Mouse (Mus musculus): ENCODE measurements at regions not wholly inside any gene's neighbourhood (a gene's known extent, or its start where the extent isn't known, plus 50 kb on each side); places are given as distances from the start of the nearest gene placed in this dataset.

GRCm38 (mm10) chr16:93431316-93431715 lies 172.5 kb downstream of the Setd4 start:
- TF ChIP-seq POLR2A (IDR thresholded peaks at IDR 0.05; ENCODE audit: control insufficient read depth, extremely low read depth, insufficient read depth, low read length, poor library complexity) (no peak), CTCF (IDR thresholded peaks at IDR 0.05; ENCODE audit: borderline replicate concordance, control insufficient read depth, extremely low read depth, insufficient read depth, low read length, poor library complexity) (no peak)
